Mouse (Mus musculus) ES-Bruce4 (cell line): ENCODE results near the gene Slc9a5.

ENCODE experiments used
- EP300 ChIP-seq: IDR thresholded peaks from 2 replicates; pipeline ENCODE4 v1.6.1; 2011; ENCODE audit warnings: low read depth, low read length; ENCODE audit not compliant: insufficient read depth
- POLR2A ChIP-seq: IDR thresholded peaks from one replicate; pipeline ENCODE4 v1.8.1; 2011; ENCODE audit warnings: low read length; ENCODE audit not compliant: insufficient read depth

- no peak for TF ChIP-seq EP300
- peak; percentile 57 for TF ChIP-seq POLR2A
These were observed 1.0 kb upstream of the Slc9a5 start, which contains the start of gene Fhod1 for GRCm38 (mm10) chr8:105347428-105348221.
